Mouse (Mus musculus) left cerebral cortex, adult 2 months (tissue): ENCODE measurements around the gene Stc2. TPM values are rescaled to one million over a fixed set of nuclear protein-coding genes. Genes with fewer than 3 reads are reported as not detected.
A peak's percentile ranks its signal among the peaks of the same experiment; 100 is the strongest.

Experiments
- DNase-seq, 2 experiments: peaks; one replicate each; pipeline ENCODE4 v3.0.0; 2021 to 2022; ENCODE audit warnings: low spot score in 2 of 2, mixed read lengths in 1 of 2; ENCODE audit errors: extremely low spot score in 1 of 2
- H3K27ac ChIP-seq: fragments of 200-600 bp; 2 replicates; pipeline ENCODE4 v1.8.1; 2022
- H3K4me3 ChIP-seq: fragments of 200-600 bp; 2 replicates; pipeline ENCODE4 v1.8.1; 2022
- CTCF ChIP-seq: fragments of 200-600 bp; IDR thresholded peaks from 2 replicates; pipeline ENCODE4 v1.8.1; 2022; ENCODE audit warnings: antibody characterized with exemption, mild to moderate bottlenecking, moderate library complexity
- intact Hi-C: fragments of 180-260 bp; cut with DNase I; formaldehyde crosslinking; loops from one replicate; pipeline ENCODE4 v1.15.1; 2025
- total RNA-seq, 2 experiments: library from RNA; stranded (reverse); gene quantifications; 2 replicates each; pipeline ENCODE4 v1.2.3; 2021

The Stc2 gene
- total RNA-seq, 2 experiments from 2014 or later, result 1.2 to 2.0 TPM

GRCm38 (mm10) chr11:31383968-31384367, 14.1 kb upstream of the Stc2 start:
- Histone ChIP-seq H3K27ac (no peak overlapping the region), H3K4me3 (no peak overlapping the region)
- intact Hi-C loops, result no loop called here
- no peak for TF ChIP-seq CTCF
- DNase-seq, result no peak

DNA sequence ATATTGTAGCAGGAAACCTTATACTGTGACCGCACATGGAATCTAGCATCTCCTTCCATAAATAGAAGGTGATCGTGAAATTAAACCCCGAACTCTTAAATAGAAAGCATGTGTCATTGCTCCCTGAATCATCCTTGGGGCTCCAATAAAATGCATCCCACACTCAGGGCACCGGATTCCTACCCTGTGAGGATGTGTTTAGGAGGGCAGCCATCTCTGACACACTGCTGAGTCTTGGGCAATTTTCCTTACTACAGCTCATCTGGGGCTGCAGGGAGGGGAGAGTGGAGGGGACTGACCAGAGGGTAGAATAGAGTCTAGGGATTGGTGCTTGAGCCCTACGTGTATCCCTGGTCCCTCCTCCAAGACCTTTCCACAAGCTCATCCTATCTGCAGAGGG, 12.3 kb upstream of the Stc2 start:
- DNase-seq, result no peak
- TF ChIP-seq CTCF, result no peak
- Histone ChIP-seq H3K4me3 (no peak overlapping the region), H3K27ac (no peak overlapping the region)
- intact Hi-C loops, result no loop called here

- intact Hi-C loops, result loop anchor here (5.0 kb wide), 2 partner anchors 126 to 234 kb away; no protein-coding TSS in a partner anchor
- Histone ChIP-seq H3K27ac (no peak overlapping the region), H3K4me3 (no peak overlapping the region)
- DNase-seq, result no peak
- peak; percentile 46 for TF ChIP-seq CTCF
Measured at GRCm38 (mm10) chr11:31373438-31373837, 3.6 kb upstream of the Stc2 start.

GRCm38 (mm10) chr11:31372206-31372605, 2.3 kb upstream of the Stc2 start:
- H3K4me3 ChIP-seq, result no peak overlapping the region
- DNase-seq, result no peak
- no peak overlapping the region for H3K27ac ChIP-seq
- intact Hi-C loops, result loop anchor here (5.0 kb wide), 2 partner anchors 125 to 235 kb away; no protein-coding TSS in a partner anchor
- no peak for TF ChIP-seq CTCF

GRCm38 (mm10) chr11:31371256-31371838, 1.5 kb upstream of the Stc2 start:
- Histone ChIP-seq H3K27ac (no peak overlapping the region), H3K4me3 (peak overlapping the region; percentile 16)
- intact Hi-C loops, result loop anchor here (5.0 kb wide), 2 partner anchors 124 to 236 kb away; no protein-coding TSS in a partner anchor
- TF ChIP-seq CTCF, result no peak
- peak; percentile 16 to 18 for DNase-seq

DNA sequence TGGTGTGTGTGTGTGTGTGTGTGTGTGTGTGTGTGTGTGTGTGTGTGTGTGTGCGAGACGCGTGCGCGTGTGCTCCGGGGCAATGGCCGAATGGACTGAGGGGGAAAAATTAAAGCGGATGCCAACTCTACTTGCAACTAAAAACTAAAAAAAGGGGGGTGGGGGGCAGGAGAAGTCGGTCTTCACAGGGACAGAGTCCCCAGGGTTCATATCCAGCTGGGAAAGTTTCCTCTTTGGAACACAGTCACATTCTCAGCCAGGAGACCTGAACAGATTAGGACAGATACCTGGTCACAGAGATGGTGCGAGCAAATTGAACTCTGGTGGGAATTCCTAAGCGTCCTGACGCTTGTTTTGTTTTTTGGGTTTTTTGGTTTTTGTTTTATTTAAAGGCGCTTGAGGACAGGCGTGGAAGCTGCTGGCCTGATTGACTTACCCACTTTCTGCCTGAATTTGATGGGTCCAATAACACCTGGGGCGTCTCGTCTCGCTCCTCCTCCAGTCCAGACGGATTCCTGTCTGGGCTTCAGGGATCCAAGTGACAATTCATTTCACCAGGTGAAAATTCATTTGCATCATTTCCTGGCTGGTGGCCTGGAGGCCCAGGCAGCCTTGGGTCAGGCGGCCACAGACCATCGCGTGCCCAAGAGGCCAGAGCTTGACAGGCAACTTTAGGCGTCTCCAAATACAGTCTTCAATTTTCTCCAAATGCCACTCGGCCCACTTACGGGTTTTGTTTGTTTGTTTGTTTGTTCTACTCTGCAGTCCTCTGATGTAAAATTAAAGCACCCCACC, 759 bp upstream of the Stc2 start:
- Histone ChIP-seq H3K4me3 (peak overlapping the region; percentile 16), H3K27ac (no peak overlapping the region)
- DNase-seq, result no peak
- no peak for TF ChIP-seq CTCF
- intact Hi-C loops, result loop anchor here (5.0 kb wide), 2 partner anchors 123 to 237 kb away; no protein-coding TSS in a partner anchor

- intact Hi-C loops, result no loop called here
- Histone ChIP-seq H3K4me3 (peak overlapping the region; percentile 56), H3K27ac (no peak overlapping the region)
- DNase-seq, result peak; percentile 38 to 47
- TF ChIP-seq CTCF, result no peak
Measured at GRCm38 (mm10) chr11:31368965-31369647, 768 bp downstream of the Stc2 start.

GRCm38 (mm10) chr11:31368252-31368964, 1.5 kb downstream of the Stc2 start:
- TF ChIP-seq CTCF, result no peak
- intact Hi-C loops, result no loop called here

GRCm38 (mm10) chr11:31366827-31367226, 3.0 kb downstream of the Stc2 start:
- Histone ChIP-seq H3K27ac (no peak overlapping the region), H3K4me3 (no peak overlapping the region)
- intact Hi-C loops, result no loop called here
- no peak for TF ChIP-seq CTCF
- DNase-seq, result no peak

More at GRCm38 (mm10) chr11:31368252-31368964, 1.5 kb downstream of the Stc2 start:
- Histone ChIP-seq H3K27ac (no peak overlapping the region), H3K4me3 (peak overlapping the region; percentile 56)
- DNase-seq, result no peak

DNA sequence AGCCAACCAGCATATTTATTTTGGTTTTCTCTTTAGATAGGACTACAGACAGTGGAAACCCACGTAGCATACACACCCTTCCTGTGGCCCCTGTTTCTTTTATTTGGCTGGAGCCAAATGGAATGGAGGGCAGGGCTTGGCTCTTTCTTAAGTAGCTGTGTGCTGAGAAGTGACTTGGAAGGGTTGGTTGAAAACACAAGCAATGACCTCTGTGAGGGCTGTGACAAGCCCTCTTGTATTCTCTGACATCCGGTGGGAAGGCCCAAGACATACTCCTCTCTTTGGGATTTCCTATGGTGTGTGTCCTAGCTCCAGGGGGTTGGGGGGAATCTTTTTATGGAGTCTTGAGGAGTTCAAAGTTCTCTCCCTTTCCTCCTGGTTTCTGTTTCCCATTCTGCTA, 3.5 kb downstream of the Stc2 start:
- intact Hi-C loops, result no loop called here
- no peak overlapping the region for H3K4me3 ChIP-seq
- TF ChIP-seq CTCF, result no peak

GRCm38 (mm10) chr11:31365981-31366380, 3.9 kb downstream of the Stc2 start:
- H3K4me3 ChIP-seq, result no peak overlapping the region
- TF ChIP-seq CTCF, result no peak
- H3K27ac ChIP-seq, result no peak overlapping the region
- intact Hi-C loops, result no loop called here
- DNase-seq, result no peak

More for the DNA sequence above, 3.5 kb downstream of the Stc2 start:
- DNase-seq, result no peak
- no peak overlapping the region for H3K27ac ChIP-seq

DNA sequence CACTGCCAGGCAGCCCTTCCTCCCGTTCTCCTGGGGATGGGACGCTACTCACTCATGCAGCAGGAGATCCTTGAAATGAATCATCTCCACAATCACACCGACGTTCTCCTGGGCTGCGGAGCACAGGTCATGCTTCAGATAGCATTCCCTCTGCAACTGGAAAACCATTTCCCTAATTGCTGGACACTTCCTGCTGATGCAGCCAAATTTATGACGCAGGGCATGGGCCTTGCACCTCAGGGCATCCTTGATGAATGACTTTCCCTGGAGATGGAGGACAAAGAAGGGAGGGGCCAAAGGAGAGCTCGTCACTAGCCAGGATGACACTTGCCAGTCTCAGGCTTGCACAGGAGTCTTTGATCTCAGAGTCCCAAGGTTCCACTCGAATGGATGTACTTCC, 4.6 kb downstream of the Stc2 start:
- no peak for DNase-seq
- intact Hi-C loops, result no loop called here
- H3K4me3 ChIP-seq, result no peak overlapping the region
- H3K27ac ChIP-seq, result no peak overlapping the region
- TF ChIP-seq CTCF, result no peak
